Mouse (Mus musculus) layer of hippocampus, postnatal 10 days (tissue): ENCODE measurements at regions not wholly inside any gene's neighbourhood (a gene's known extent, or its start where the extent isn't known, plus 50 kb on each side); places are given as distances from the start of the nearest gene placed in this dataset.

Source experiments
- DNase-seq, 2 experiments: peaks; one replicate each; pipeline ENCODE4 v3.0.0; 2021; ENCODE audit warnings: low spot score in 2 of 2

GRCm38 (mm10) chr10:111694227-111695200 lies 188.4 kb downstream of the Phlda1 start:
- no peak for DNase-seq

- no peak for DNase-seq
Observed at GRCm38 (mm10) chr10:111695918-111696760, 190.1 kb downstream of the Phlda1 start.

- DNase-seq = no peak
Observed at GRCm38 (mm10) chr10:111696987-111697386, 190.9 kb downstream of the Phlda1 start.

- DNase-seq = no peak
Observed at GRCm38 (mm10) chr10:111699557-111700508, 193.7 kb downstream of the Phlda1 start.

- DNase-seq = no peak
Observed at GRCm38 (mm10) chr10:111700570-111700969, 194.5 kb downstream of the Phlda1 start.

- no peak for DNase-seq
Observed at GRCm38 (mm10) chr10:111701138-111701537, 195.1 kb downstream of the Phlda1 start.

GRCm38 (mm10) chr10:111702435-111702834 lies 196.3 kb downstream of the Phlda1 start:
- no peak for DNase-seq

- no peak for DNase-seq
Observed at GRCm38 (mm10) chr10:111703447-111703846, 197.4 kb downstream of the Phlda1 start.

- DNase-seq = no peak
Observed at GRCm38 (mm10) chr10:111711519-111712113, 205.5 kb downstream of the Phlda1 start.

- DNase-seq = no peak
Observed at GRCm38 (mm10) chr10:111712991-111713390, 206.9 kb downstream of the Phlda1 start.

- DNase-seq = no peak
Observed at GRCm38 (mm10) chr10:111713676-111714075, 207.6 kb downstream of the Phlda1 start.

GRCm38 (mm10) chr10:111715172-111715571 lies 209.1 kb downstream of the Phlda1 start:
- DNase-seq = no peak

GRCm38 (mm10) chr10:111719632-111720031 lies 213.5 kb downstream of the Phlda1 start:
- no peak for DNase-seq

GRCm38 (mm10) chr10:111721068-111721467 lies 215.0 kb downstream of the Phlda1 start:
- no peak for DNase-seq

GRCm38 (mm10) chr10:111723885-111724284 lies 217.8 kb downstream of the Phlda1 start:
- no peak for DNase-seq

- no peak for DNase-seq
Observed at GRCm38 (mm10) chr10:111724574-111725414, 218.7 kb downstream of the Phlda1 start.

GRCm38 (mm10) chr10:111736026-111736425 lies 229.9 kb downstream of the Phlda1 start:
- no peak for DNase-seq

- DNase-seq = no peak
Observed at GRCm38 (mm10) chr10:111739471-111740138, 232.9 kb upstream of the Krr1 start.
